14 mouse cellular contexts compared by ENCODE assay signal in genomic region chr1:171060392-171060791, GRCm38 (mm10). TPM values are rescaled to one million over a fixed set of nuclear protein-coding genes. Genes with fewer than 3 reads are reported as not detected.
DNase-seq lines count a peak whose midpoint lies in the region; ATAC-seq and TF ChIP-seq lines count a peak whose summit lies in the region.
"Had no signal": no experiment of that assay in that cellular context is flagged by ENCODE, and none has a peak within 500 bp of the region (broad histone marks: within the 10 kb centered on the region; RNA-seq: fewer than 3 reads in every experiment).

No protein-coding gene starts in this region.

- peak overlapping the region; percentile 62; the same call in 1 of the 2 replicates for H3K27ac ChIP-seq in lung, embryonic 14.5 days (ENCODE audit: low read depth)
- H3K27ac ChIP-seq in embryonic facial prominence, embryonic 10.5 days (replicated peaks), result no peak overlapping the region
- 0 out of 2 replicates have a peak overlapping the region, but pooled peaks have one; percentile 25 for H3K27ac ChIP-seq in liver, embryonic 15.5 days (replicated peaks)
- 0 out of 2 replicates have a peak overlapping the region, but pooled peaks have one; percentile 26 for H3K27ac ChIP-seq in stomach, embryonic 15.5 days
- H3K27ac ChIP-seq: forebrain, embryonic 13.5 days; limb, embryonic 13.5 days had no signal

- WGBS in lung, embryonic 14.5 days, result 6% methylated on average over 10 of the region's 10 CpGs
- 53% methylated on average over 10 of the region's 10 CpGs for WGBS in embryonic facial prominence, embryonic 10.5 days
- 10% methylated on average over 10 of the region's 10 CpGs for WGBS in liver, embryonic 15.5 days (ENCODE audit: insufficient replicate concordance)
- 21% methylated on average over 10 of the region's 10 CpGs for WGBS in stomach, embryonic 15.5 days

- no peaks in the 10 kb centered on the region for H3K9me3 ChIP-seq in lung, embryonic 14.5 days (ENCODE audit: low read depth, low read length)
- no peaks in the 10 kb centered on the region for H3K9me3 ChIP-seq in embryonic facial prominence, embryonic 10.5 days
- H3K9me3 ChIP-seq in liver, embryonic 15.5 days (replicated peaks), result no peaks in the 10 kb centered on the region
- no peaks in the 10 kb centered on the region for H3K9me3 ChIP-seq in stomach, embryonic 15.5 days
- H3K9me3 ChIP-seq: forebrain, embryonic 13.5 days; limb, embryonic 13.5 days had no signal

- no peak overlapping the region for H3K4me3 ChIP-seq in lung, embryonic 14.5 days (ENCODE audit: low read depth, low read length)
- H3K4me3 ChIP-seq in embryonic facial prominence, embryonic 10.5 days, result 0 out of 2 replicates have a peak overlapping the region, but pooled peaks have one; percentile 14
- peak overlapping the region; percentile 10; the same call in 1 of the 2 replicates for H3K4me3 ChIP-seq in liver, embryonic 15.5 days (replicated peaks)
- no peak overlapping the region for H3K4me3 ChIP-seq in stomach, embryonic 15.5 days (replicated peaks)
- H3K4me3 ChIP-seq: forebrain, embryonic 13.5 days; limb, embryonic 13.5 days had no signal

- DNase-seq in lung, embryonic 14.5 days, result peak; percentile 73
- no peak for DNase-seq in lung, adult 18-20 months
- DNase-seq in embryonic facial prominence, embryonic 10.5 days (ENCODE audit: low spot score), result peak; percentile 24
- DNase-seq in layer of hippocampus, postnatal 10 days (ENCODE audit: low spot score in 2 of 2), result no peak
- DNase-seq in adrenal gland, postnatal 25 days, result no peak
- DNase-seq: adrenal gland, postnatal 36 days; cerebellum, postnatal 25 days; heart, postnatal 14 days; retina, postnatal 1 day; thymus, postnatal 4 days had no signal

- no peak overlapping the region for H3K9ac ChIP-seq in lung, embryonic 14.5 days
- no peak overlapping the region for H3K9ac ChIP-seq in liver, embryonic 15.5 days
- H3K9ac ChIP-seq in stomach, embryonic 15.5 days, result no peak overlapping the region
- H3K9ac ChIP-seq: forebrain, embryonic 13.5 days; limb, embryonic 13.5 days had no signal

- no peaks in the 10 kb centered on the region for H3K4me1 ChIP-seq in lung, embryonic 14.5 days (ENCODE audit: insufficient read depth)
- H3K4me1 ChIP-seq in embryonic facial prominence, embryonic 10.5 days, result peaks cover 11% of the 10 kb centered on the region
- H3K4me1 ChIP-seq in liver, embryonic 15.5 days (replicated peaks), result peaks cover 30% of the 10 kb centered on the region
- peaks cover 6% of the 10 kb centered on the region for H3K4me1 ChIP-seq in stomach, embryonic 15.5 days

- TF ChIP-seq CTCF in lung, embryonic 14.5 days (IDR thresholded peaks at IDR 0.05; ENCODE audit: low read depth), result no peak

- peaks cover 9% of the 10 kb centered on the region for H3K27me3 ChIP-seq in lung, embryonic 14.5 days (ENCODE audit: insufficient read depth, low read length)
- H3K27me3 ChIP-seq in embryonic facial prominence, embryonic 10.5 days (replicated peaks; ENCODE audit: low read depth, poor library complexity, severe bottlenecking), result peaks cover 25% of the 10 kb centered on the region
- peaks cover 20% of the 10 kb centered on the region for H3K27me3 ChIP-seq in liver, embryonic 15.5 days
- peaks cover 10% of the 10 kb centered on the region for H3K27me3 ChIP-seq in stomach, embryonic 15.5 days (replicated peaks)

- H3K36me3 ChIP-seq in lung, embryonic 14.5 days (ENCODE audit: insufficient read depth), result no peaks in the 10 kb centered on the region
- H3K36me3 ChIP-seq in embryonic facial prominence, embryonic 10.5 days (replicated peaks), result no peaks in the 10 kb centered on the region
- H3K36me3 ChIP-seq in liver, embryonic 15.5 days (replicated peaks), result no peaks in the 10 kb centered on the region
- no peaks in the 10 kb centered on the region for H3K36me3 ChIP-seq in stomach, embryonic 15.5 days
- H3K36me3 ChIP-seq: limb, embryonic 13.5 days had no signal

- ATAC-seq in lung, embryonic 14.5 days (ENCODE audit: insufficient read depth), result no peak
- no peak for ATAC-seq in liver, embryonic 15.5 days (ENCODE audit: insufficient read depth)
- no peak for ATAC-seq in stomach, embryonic 15.5 days (ENCODE audit: insufficient read depth, low FRiP score, low read depth)
- ATAC-seq: forebrain, embryonic 13.5 days had no signal

- H3K4me2 ChIP-seq in lung, embryonic 14.5 days, result peak overlapping the region; percentile 28
- peak overlapping the region; percentile 16; the same call in 1 of the 2 replicates for H3K4me2 ChIP-seq in liver, embryonic 15.5 days
- H3K4me2 ChIP-seq in stomach, embryonic 15.5 days, result peak overlapping the region; percentile 15; the same call in 1 of the 2 replicates
- H3K4me2 ChIP-seq: forebrain, embryonic 13.5 days; limb, embryonic 13.5 days had no signal

RNA-seq across cellular contexts. Expression of gene Fcgr3, which starts 4.3 kb away (rescaled TPM):
- 10.8 and 14.3 TPM in 2 replicates for polyA plus RNA-seq in lung, embryonic 14.5 days (2014; fragmentation: Nextera tagmentation; extraction: Ambion mirVana)
- 3.8 and 5.5 TPM in 2 replicates for polyA plus RNA-seq in embryonic facial prominence, embryonic 10.5 days (2016; fragmentation: Nextera tagmentation; extraction: Ambion mirVana)
- 27.2 and 28.0 TPM in 2 replicates for polyA plus RNA-seq in liver, embryonic 15.5 days (2015; fragmentation: Nextera tagmentation; extraction: Ambion mirVana)
- 18.7 and 18.8 TPM in 2 replicates for polyA plus RNA-seq in stomach, embryonic 15.5 days (2015; fragmentation: Nextera tagmentation; extraction: Ambion mirVana)
- total RNA-seq in layer of hippocampus, postnatal 10 days (2021), result 10 to 100 TPM; 10.5 to 12.7 TPM
- 5.5 and 7.4 TPM in 2 replicates for total RNA-seq in adrenal gland, postnatal 25 days (2021)

RNA-seq across cellular contexts. Expression of gene Fcgr4, which starts 41.7 kb away (rescaled TPM):
- polyA plus RNA-seq in lung, embryonic 14.5 days (2014; fragmentation: Nextera tagmentation; extraction: Ambion mirVana), result 0.35 and 0.47 TPM in 2 replicates
- 0.31 TPM in 1 of 2 replicates, not detected in the other for polyA plus RNA-seq in embryonic facial prominence, embryonic 10.5 days (2016; fragmentation: Nextera tagmentation; extraction: Ambion mirVana)
- 3.9 and 4.2 TPM in 2 replicates for polyA plus RNA-seq in liver, embryonic 15.5 days (2015; fragmentation: Nextera tagmentation; extraction: Ambion mirVana)
- polyA plus RNA-seq in stomach, embryonic 15.5 days (2015; fragmentation: Nextera tagmentation; extraction: Ambion mirVana), result 1.3 and 1.7 TPM in 2 replicates
- total RNA-seq in layer of hippocampus, postnatal 10 days (2021), result not detected
- 0.76 and 1.6 TPM in 2 replicates for total RNA-seq in adrenal gland, postnatal 25 days (2021)
- polyA plus RNA-seq: forebrain, embryonic 13.5 days had no signal

RNA-seq across cellular contexts. Expression of gene Cfap126, which starts 53.3 kb away (rescaled TPM):
- 2.0 and 2.2 TPM in 2 replicates for polyA plus RNA-seq in lung, embryonic 14.5 days (2014; fragmentation: Nextera tagmentation; extraction: Ambion mirVana)
- 1.1 and 2.0 TPM in 2 replicates for polyA plus RNA-seq in embryonic facial prominence, embryonic 10.5 days (2016; fragmentation: Nextera tagmentation; extraction: Ambion mirVana)
- 1.7 and 2.6 TPM in 2 replicates for polyA plus RNA-seq in liver, embryonic 15.5 days (2015; fragmentation: Nextera tagmentation; extraction: Ambion mirVana)
- 1.6 and 2.9 TPM in 2 replicates for polyA plus RNA-seq in stomach, embryonic 15.5 days (2015; fragmentation: Nextera tagmentation; extraction: Ambion mirVana)
- 1 to 10 TPM; 3.1 to 3.3 TPM for total RNA-seq in layer of hippocampus, postnatal 10 days (2021)
- 2.3 and 4.5 TPM in 2 replicates for total RNA-seq in adrenal gland, postnatal 25 days (2021)

Comparison
In these comparisons a context has a peak if more than half of its experiments do, and no peak if none do; other contexts are left out.
1. DNase-seq: peak in lung, embryonic 14.5 days (single experiment) and embryonic facial prominence, embryonic 10.5 days (single experiment); none in lung, adult 18-20 months (0 of 2), layer of hippocampus, postnatal 10 days (0 of 2) and adrenal gland, postnatal 25 days (single experiment).
2. H3K4me3 ChIP-seq: peak in embryonic facial prominence, embryonic 10.5 days (single experiment) and liver, embryonic 15.5 days (single experiment); none in lung, embryonic 14.5 days (single experiment) and stomach, embryonic 15.5 days (single experiment).
3. Peak in every context shown above with its lines, with median percentiles within 50 percentile points of each other: H3K4me2 ChIP-seq.